Mouse (Mus musculus) MN1 (cell line): ENCODE measurements at regions not wholly inside any gene's neighbourhood (a gene's known extent, or its start where the extent isn't known, plus 50 kb on each side); places are given as distances from the start of the nearest gene placed in this dataset.
"Not testable (repeated sequence)": the region's sequence is repeated elsewhere in the genome, so short reads cannot be mapped to it uniquely, and the experiment has no call there.

Experiments
- DNase-seq: peaks from one replicate; pipeline ENCODE4 v3.0.0-alpha.2; 2016; ENCODE audit warnings: low spot score

- no peak for DNase-seq
These were observed 406.7 kb upstream of the Slc39a10 start for GRCm38 (mm10) chr1:47299311-47299710.

- no peak for DNase-seq
These were observed 393.0 kb upstream of the Slc39a10 start for GRCm38 (mm10) chr1:47285639-47286038.

GRCm38 (mm10) chr1:47278321-47279020 is 385.8 kb upstream of the Slc39a10 start:
- DNase-seq = no peak

DNA sequence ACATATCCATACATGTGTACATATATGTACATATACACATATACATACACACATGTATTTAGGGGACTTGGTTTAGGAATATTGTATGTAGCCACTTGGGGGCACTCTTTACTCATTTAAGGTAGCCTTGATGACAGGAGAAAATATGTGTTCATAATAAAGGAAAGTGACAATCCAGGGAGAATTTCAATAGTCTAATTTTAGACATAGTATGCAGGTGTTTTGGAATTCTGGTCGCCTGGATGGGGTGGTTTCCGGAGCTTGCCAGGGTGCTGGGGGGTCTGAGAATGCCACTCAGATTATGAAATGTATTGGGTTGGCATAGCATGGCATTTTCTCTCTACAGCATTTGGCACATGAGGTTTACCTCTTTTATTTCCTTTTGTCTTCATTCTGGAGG is 385.2 kb upstream of the Slc39a10 start:
- DNase-seq = no peak

GRCm38 (mm10) chr1:47272131-47272530 is 379.5 kb upstream of the Slc39a10 start:
- DNase-seq = no peak

GRCm38 (mm10) chr1:47263611-47264010 is 371.0 kb upstream of the Slc39a10 start:
- no peak for DNase-seq

DNA sequence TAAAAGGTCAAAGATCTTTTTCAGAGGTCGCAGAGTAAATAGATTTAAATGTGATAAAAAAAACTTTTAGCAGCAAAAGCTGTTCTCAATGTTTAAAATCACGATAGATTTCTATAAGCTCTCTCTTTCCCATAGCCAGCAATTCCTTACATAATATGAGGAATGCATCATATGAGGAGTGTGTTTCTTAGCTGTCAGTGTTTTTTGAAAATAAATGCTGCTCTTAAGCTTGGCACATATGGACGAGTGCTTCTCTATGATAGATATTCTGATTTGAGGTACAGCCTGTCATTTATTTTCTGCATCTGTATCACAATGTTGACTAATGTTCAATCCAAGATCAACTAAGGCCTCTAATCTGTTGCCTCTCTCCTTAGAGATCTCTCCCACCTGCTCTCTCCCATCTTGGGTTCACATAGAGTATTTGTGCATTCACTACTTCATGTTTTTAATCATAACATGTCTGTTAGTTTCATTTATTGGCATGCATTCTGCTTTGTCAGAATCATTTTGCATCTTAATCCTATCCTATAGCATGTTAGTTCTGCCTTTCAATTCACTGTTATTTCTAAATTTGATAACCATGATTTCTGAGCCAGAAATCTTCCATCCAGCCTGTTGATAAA is 369.0 kb upstream of the Slc39a10 start:
- DNase-seq = no peak

- DNase-seq = not testable (repeated sequence)
These were observed 358.1 kb upstream of the Slc39a10 start for GRCm38 (mm10) chr1:47250706-47251105.

GRCm38 (mm10) chr1:47217088-47217487 is 324.4 kb upstream of the Slc39a10 start:
- peak; percentile 4 for DNase-seq

- DNase-seq = peak; percentile 3
These were observed 323.9 kb upstream of the Slc39a10 start for GRCm38 (mm10) chr1:47216419-47217002.

GRCm38 (mm10) chr1:47213476-47213875 is 320.8 kb upstream of the Slc39a10 start:
- no peak for DNase-seq

GRCm38 (mm10) chr1:47193001-47193400 is 300.3 kb upstream of the Slc39a10 start:
- DNase-seq = no peak

GRCm38 (mm10) chr1:47164417-47164816 is 271.8 kb upstream of the Slc39a10 start:
- no peak for DNase-seq

DNA sequence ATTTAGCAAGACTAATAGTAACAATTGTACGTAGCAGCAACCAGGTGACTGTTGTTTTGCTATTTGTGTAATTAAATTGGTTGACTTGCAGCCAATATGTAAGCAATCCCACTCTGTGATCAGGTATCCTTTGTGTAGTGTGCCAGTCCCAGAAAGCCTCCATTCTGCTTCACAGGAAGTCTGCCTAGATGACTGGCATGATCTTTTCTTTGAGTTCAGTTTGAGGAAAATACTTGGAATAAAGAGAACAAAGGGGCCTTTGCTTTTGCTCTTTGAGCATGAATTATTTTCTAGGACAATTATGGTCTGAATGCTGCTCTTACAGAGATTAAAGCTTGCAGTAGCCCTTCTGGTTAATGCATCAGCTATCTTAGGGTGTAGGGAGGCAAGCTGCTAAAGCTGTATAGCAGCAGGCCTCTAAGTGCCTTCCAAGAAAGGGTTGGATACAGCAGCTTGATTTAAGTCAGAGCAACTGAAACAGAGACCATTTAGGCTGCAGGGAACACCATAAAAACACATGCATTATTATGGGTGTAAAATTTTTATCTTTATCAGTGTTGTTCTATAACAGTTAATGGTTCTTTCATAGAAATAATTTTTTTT is 271.3 kb upstream of the Slc39a10 start:
- DNase-seq = no peak

DNA sequence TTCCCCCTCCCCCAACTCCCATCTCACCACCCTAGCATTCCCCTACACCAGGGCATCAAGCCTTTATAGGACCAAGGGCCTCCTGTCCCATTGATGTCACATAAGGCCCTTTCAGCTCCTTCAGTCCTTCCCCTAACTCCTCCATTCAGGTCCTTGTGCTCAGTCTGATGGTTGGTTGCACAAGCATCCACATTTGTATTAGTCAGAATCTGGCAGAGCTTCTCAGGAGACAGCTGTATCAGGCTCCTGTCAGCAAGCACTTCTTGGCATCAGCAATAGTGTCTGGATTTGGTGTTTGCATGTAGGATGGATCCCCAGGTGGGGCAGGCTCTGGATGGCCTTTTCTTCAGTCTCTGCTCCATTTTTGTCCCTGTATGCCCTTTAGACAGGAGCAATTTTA is 237.4 kb upstream of the Slc39a10 start:
- not testable (repeated sequence) for DNase-seq

GRCm38 (mm10) chr1:47119636-47120035 is 227.0 kb upstream of the Slc39a10 start:
- no peak for DNase-seq

DNA sequence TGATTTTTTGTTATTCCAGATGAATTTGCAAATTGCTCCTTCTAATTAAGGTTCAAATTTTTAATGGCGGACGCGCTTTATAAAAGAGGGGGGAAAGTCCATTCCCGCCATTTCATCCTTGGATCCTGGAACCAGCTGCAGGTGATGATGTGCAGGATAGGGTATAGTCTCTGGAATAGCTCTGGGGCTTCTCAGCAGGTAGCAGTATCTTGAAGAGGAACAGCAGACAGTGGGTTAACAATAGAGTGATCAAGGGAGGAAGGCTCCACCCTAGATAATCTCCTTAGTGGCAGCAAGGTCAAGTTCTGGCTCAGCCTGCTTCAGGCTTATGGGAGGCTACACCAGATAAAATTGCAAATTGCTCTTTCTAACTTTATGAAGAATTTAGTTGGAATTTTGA is 224.0 kb upstream of the Slc39a10 start:
- DNase-seq = not testable (repeated sequence)

DNA sequence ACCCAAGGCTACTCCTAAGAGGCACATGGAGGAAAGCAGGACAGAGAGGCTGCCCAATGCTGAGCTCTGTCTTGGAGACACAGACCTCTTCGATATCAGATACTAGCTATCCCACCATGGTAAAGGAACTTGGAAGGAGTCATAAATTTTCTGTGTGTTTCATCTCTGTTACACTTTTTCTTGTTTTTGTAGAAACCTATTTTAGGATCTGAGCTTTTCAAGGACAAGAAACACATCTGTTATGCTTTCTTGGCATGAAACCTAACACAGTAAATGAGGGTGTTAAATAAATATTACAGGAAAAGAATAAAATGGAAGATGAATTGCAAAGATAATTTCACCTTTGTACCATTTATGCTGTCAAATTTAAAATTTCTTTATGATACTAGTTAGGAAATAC is 219.8 kb upstream of the Slc39a10 start:
- DNase-seq = no peak

DNA sequence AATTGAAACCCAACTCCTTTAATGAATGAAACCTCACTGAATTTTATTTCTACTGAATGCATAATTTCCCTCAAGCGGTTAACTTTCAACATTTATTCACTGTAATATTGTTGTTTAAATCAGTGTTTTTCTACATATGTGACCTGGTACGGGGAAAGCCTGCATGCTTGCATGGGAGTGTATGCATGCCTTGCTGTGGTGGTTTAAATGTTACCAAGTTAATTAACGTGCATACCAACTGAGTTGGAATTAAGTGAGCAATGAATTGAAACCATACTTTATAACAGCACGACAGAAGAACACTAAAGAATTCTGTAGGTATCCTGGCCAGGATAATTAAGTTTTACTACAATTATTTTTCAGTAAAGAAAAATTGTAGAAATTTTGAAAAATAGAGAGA is 211.4 kb upstream of the Slc39a10 start:
- no peak for DNase-seq

DNA sequence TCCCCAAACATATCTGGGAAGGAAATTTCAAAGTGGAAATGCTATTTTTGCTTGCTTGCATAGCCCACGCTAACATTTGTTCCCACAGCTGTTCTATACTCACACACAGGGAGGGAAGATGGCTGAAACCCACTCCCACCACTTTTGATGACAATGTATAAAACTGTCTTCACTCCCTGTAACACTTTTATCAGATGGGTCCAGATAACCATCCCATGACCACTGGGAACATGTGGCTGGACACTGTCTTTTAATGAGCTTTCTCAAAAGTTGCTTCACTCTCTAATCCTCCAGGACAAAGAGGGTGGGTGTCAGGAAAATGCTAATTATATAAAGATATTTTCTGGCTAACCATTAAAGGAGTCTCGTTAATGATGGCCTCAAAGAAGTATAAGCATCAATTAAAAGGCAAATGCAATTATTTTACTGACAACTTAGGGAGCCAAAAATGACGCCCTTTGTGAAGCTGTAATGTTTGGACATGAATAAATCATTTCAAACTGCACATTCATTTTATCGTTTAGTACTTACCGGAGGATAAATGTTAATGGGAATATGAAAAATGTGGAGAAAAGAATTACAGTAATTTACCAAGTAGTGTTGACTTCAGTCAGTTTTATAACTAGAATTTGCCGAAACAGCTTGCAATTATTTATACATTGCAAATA is 210.8 kb upstream of the Slc39a10 start:
- DNase-seq = no peak

DNA sequence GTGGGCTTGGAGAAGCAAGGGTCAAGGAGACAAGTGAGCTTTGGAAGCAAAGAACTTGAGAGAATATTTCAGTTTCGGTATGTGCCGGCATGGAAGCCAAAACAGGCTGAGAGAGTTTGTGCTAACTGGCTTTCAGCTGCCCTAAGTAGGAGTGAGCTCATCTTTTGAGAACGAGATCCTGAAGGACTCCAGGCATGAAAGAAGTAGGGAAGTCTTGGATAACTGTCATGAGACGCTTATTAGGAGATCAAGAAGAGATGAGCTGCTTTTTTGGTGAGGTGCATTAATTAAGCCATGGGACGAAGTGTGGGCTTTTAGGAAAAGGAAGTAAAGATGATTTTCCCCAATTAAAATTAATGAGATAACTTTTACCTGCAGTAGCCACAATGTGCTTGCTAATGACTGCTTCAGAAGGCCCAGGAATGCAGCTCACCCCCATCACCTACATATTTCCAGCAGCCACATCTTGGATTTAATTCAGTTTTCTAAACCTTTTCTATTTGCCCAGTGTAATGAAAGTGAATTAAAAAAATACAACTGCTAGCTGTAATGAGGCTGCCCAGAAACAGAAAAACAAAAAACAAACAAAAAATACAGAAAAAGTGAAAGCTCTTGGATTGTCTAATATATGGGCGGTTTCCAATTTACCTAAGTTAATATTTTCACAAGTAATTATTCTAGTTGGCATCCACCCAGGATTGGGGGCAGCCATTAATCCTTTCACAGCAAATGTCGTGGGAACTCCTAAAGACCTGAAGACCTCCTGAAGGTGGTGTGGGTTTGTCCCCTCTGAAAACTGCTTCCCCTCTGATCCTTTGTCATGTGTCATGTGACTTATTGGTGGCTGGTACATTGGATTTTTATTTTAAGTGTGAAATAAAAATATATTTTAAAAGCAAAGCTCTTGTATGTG is 204.7 kb upstream of the Slc39a10 start:
- DNase-seq = no peak
